Mouse (Mus musculus) embryonic facial prominence, embryonic 14.5 days (tissue): ENCODE measurements around the gene Rasal1. TPM values are rescaled to one million over a fixed set of nuclear protein-coding genes. Genes with fewer than 3 reads are reported as not detected.

Source experiments
- ATAC-seq: fragments of 200-750 bp; cut with Nextera tagmentation; 2 replicates; pipeline ENCODE4 v1.8.0; 2017; ENCODE audit warnings: low read depth, moderate number of reproducible peaks, moderate TSS enrichment
- DNase-seq: peaks from one replicate; pipeline ENCODE4 v3.0.0-alpha.2; 2015; ENCODE audit warnings: low spot score
- H3K27ac ChIP-seq: fragments of 300-500 bp; sonication (generic); replicated peaks from 2 replicates; pipeline ENCODE4 v1.5.1; 2014; ENCODE audit warnings: low read depth, mild to moderate bottlenecking, low read length, moderate library complexity
- H3K27me3 ChIP-seq: fragments of 300-500 bp; sonication (generic); replicated peaks from 2 replicates; pipeline ENCODE4 v1.6.1; 2014; ENCODE audit warnings: low read length; ENCODE audit not compliant: control insufficient read depth, insufficient read depth
- H3K36me3 ChIP-seq: fragments of 300-500 bp; sonication (generic); 2 replicates; pipeline ENCODE4 v1.6.1; 2014; ENCODE audit warnings: low read length, mixed read lengths; ENCODE audit not compliant: control insufficient read depth, insufficient read depth
- H3K4me1 ChIP-seq: fragments of 300-500 bp; sonication (generic); 2 replicates; pipeline ENCODE4 v1.6.1; 2014; ENCODE audit warnings: antibody characterized with exemption, low read length; ENCODE audit not compliant: control insufficient read depth, insufficient read depth
- H3K4me2 ChIP-seq: fragments of 300-500 bp; sonication (generic); 2 replicates; pipeline ENCODE4 v1.6.1; 2014; ENCODE audit warnings: low read depth, mild to moderate bottlenecking, low read length, moderate library complexity, mixed read lengths
- H3K4me3 ChIP-seq: fragments of 300-500 bp; sonication (generic); 2 replicates; pipeline ENCODE4 v1.5.1; 2014; ENCODE audit warnings: low read depth, mild to moderate bottlenecking, low read length
- H3K9ac ChIP-seq: fragments of 300-500 bp; sonication (generic); 2 replicates; pipeline ENCODE4 v1.6.1; 2014; ENCODE audit warnings: low read depth, mild to moderate bottlenecking, low read length, moderate library complexity, mixed read lengths
- H3K9me3 ChIP-seq: fragments of 300-500 bp; sonication (generic); 2 replicates; pipeline ENCODE4 v1.6.1; 2016; ENCODE audit warnings: low read length; ENCODE audit not compliant: control insufficient read depth
- WGBS: fragments of 180-500 bp; shearing (Covaris S2); extraction: QIAGEN DNeasy Blood & Tissue Kit; methylation state at CpG from one replicate; pipeline ENCODE4 v1.1.7; 2014; 5-methylcytosine and 5-hydroxymethylcytosine counted together
- polyA plus RNA-seq: library from polyadenylated mRNA; unstranded; fragments of >200 nt; fragmentation: Nextera tagmentation; extraction: Ambion mirVana; gene quantifications from 2 replicates; pipeline ENCODE4 v1.2.1, GENCODE M21; 2014

Rasal1 gene
- polyA plus RNA-seq, 1 experiment from 2014 or later = 1.4 TPM

DNA sequence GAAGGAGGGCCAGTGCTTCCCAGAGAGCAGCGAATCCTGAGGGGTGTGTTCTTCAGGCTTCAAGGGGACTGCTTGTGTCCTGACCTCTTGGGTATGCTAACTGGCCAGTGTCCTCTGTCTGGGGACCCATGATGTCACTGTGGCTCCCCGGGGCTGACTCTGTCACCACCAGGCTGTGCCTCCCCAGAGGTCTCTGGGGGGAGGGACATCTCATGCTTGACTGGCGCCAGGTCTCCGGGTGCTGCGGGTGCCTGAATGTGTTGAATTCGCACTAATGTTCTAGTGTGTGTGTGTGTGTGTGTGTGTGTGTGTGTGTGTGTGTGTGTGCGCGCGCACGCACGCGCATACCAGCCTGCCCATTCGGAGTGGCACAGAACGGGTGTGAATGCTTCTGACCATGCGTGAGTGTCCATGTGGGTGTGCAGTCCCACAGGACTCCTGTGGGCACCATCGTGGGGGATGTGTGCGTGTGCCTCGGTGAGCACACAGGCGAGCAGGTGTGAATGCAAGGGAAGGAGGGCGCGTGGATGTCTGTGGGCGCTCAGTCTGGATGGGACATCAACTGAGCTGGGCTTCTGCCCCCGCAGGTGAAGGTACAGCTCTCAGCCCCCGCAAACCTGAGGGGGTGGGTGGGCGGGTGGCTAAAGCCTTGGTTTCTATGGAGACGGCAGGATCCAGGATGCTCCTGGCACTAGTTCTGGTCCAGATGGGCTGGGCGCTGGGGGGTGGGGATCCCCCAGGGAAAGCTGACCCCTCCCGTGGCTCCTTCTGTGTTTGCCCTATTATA lies 4.5 kb downstream of the Rasal1 start:
- no peaks in the 10 kb centered on the region for H3K36me3 ChIP-seq
- H3K9ac ChIP-seq = no peak overlapping the region
- WGBS = 78% methylated on average over 27 of the region's 28 CpGs
- no peak for DNase-seq
- H3K4me3 ChIP-seq = no peak overlapping the region
- peaks cover 35% of the 10 kb centered on the region for H3K27me3 ChIP-seq
- no peak overlapping the region for H3K27ac ChIP-seq
- no peaks in the 10 kb centered on the region for H3K4me1 ChIP-seq
- no peak for ATAC-seq
- H3K4me2 ChIP-seq = no peak overlapping the region
- no peaks in the 10 kb centered on the region for H3K9me3 ChIP-seq

DNA sequence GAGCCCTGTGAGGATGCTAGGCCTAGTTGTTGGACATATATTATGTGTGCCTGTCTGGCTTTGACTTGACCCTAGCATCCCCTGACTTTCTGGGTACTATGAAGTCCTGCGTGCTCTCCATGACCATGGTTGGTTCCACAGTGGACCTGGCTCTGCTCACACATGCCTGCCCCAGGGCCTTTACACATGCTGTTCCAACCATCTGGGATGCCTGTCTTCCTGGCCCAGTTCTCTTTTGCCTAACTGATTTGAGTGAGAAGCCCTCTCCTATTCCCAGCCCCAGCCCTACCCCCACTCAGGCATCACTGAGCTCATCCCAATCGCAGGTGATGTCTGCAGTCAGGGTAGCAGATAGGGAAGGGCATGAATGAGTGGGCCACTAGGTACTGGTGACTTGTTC lies 5.3 kb downstream of the Rasal1 start:
- Histone ChIP-seq H3K9me3 (no peaks in the 10 kb centered on the region), H3K4me2 (no peak overlapping the region), H3K36me3 (no peaks in the 10 kb centered on the region), H3K27me3 (peaks cover 27% of the 10 kb centered on the region), H3K4me3 (no peak overlapping the region), H3K9ac (no peak overlapping the region), H3K4me1 (no peaks in the 10 kb centered on the region), H3K27ac (no peak overlapping the region)
- DNase-seq = no peak
- no peak for ATAC-seq
- WGBS = 90% methylated on average over 2 of the region's 2 CpGs

DNA sequence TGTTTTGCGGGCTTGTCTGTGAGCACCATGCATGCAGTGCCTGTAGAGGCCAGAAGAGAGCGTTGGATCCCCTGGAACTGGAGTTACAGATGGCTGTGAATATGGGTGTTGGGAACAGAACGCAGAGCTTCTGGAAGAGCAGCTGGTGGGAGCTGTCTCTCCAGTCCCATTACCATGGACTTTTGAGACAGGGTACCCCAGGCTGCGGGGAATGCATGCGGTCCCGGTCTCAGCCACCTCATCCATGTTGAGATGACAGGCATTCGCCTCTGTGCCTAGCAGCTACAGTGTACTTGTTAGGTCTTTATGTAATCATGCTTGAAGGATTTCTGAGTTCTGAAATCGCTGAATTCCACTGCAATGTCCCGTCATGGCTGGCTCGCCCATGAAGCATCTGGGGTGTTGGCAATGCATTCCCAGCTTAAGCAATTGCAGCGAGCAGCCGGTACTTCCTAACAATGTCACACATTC lies 7.7 kb downstream of the Rasal1 start:
- H3K4me1 ChIP-seq = no peaks in the 10 kb centered on the region
- H3K4me3 ChIP-seq = no peak overlapping the region
- H3K4me2 ChIP-seq = no peak overlapping the region
- peaks cover 4% of the 10 kb centered on the region; the same call in 1 of the 2 replicates for H3K27me3 ChIP-seq
- H3K36me3 ChIP-seq = no peaks in the 10 kb centered on the region
- no peaks in the 10 kb centered on the region for H3K9me3 ChIP-seq
- H3K27ac ChIP-seq = no peak overlapping the region
- WGBS = 78% methylated on average over 12 of the region's 12 CpGs
- no peak for DNase-seq
- no peak overlapping the region for H3K9ac ChIP-seq
- ATAC-seq = no peak

DNA sequence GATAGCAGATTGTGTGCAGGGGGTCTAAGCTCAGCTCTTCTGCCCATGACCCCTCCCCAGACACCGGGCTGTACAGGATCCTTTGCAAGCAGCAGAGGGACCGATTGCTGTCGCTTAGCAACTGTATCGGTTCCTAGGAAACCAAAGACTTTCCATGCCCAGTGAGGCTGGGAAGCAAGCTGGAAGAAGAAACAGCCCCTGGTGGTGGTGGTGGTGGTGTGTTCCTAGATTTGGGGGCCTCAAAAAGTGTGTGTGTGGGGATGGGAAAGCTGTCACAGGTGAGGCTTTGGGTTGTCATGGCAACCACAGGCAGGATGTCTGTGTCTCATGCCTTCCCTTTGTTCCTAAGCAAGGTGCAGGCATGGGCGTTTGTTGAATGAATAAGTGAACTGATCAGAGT lies 12.2 kb downstream of the Rasal1 start:
- no peak for DNase-seq
- no peak overlapping the region for H3K9ac ChIP-seq
- no peaks in the 10 kb centered on the region for H3K4me1 ChIP-seq
- H3K36me3 ChIP-seq = no peaks in the 10 kb centered on the region
- H3K9me3 ChIP-seq = no peaks in the 10 kb centered on the region
- H3K4me3 ChIP-seq = no peak overlapping the region
- WGBS = 47% methylated on average over 5 of the region's 5 CpGs
- H3K27ac ChIP-seq = no peak overlapping the region
- H3K4me2 ChIP-seq = no peak overlapping the region
- no peak for ATAC-seq
- H3K27me3 ChIP-seq = no peaks in the 10 kb centered on the region

DNA sequence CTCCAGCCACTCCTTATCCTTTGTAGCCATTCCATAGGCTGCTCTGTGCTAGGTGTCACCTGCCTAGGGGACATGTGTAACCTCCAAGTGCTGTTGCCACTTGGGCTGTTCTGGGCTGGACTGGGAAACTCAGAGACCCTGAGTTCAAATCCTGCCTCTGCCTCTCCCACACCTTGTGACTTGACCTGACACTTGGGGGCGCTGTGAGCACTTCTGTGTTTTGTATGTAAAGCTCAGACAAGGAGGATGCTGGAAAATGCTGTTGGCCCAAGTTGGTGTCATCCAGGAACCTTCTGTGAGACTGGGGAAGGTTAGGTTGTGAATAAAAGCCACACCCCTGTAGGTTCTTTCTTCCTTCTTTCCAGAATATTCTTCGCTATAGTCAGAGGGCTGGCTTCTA lies 16.3 kb downstream of the Rasal1 start:
- no peaks in the 10 kb centered on the region for H3K36me3 ChIP-seq
- no peak overlapping the region for H3K4me3 ChIP-seq
- H3K4me1 ChIP-seq = no peaks in the 10 kb centered on the region
- WGBS = 54% methylated on average over 2 of the region's 2 CpGs
- no peak for DNase-seq
- no peak overlapping the region for H3K4me2 ChIP-seq
- no peak overlapping the region for H3K27ac ChIP-seq
- no peaks in the 10 kb centered on the region for H3K27me3 ChIP-seq
- ATAC-seq = no peak
- H3K9me3 ChIP-seq = no peaks in the 10 kb centered on the region
- H3K9ac ChIP-seq = no peak overlapping the region

DNA sequence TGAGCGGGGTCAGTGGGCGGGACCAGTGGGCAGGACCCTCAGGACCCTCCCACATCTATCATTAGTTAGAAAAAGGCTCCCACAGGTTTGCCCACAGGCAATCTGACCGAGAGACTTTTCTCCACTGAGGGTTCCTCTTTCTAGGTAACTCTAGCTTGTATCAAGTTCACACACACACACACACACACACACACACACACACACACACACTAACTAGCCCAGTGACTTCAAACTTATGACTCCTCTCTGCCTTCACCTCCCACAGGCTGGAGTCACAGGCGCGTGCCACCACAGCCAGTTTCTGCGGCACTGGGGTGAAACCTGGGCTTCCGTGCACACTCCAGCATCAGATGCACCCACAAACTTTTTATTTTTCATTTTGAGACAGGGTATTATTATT lies 20.1 kb downstream of the Rasal1 start:
- Histone ChIP-seq H3K4me3 (no peak overlapping the region), H3K36me3 (no peaks in the 10 kb centered on the region), H3K9me3 (no peaks in the 10 kb centered on the region), H3K4me2 (no peak overlapping the region), H3K27ac (no peak overlapping the region), H3K9ac (no peak overlapping the region), H3K4me1 (no peaks in the 10 kb centered on the region), H3K27me3 (no peaks in the 10 kb centered on the region)
- DNase-seq (no peak), ATAC-seq (no peak)
- 62% methylated on average over 7 of the region's 7 CpGs for WGBS

DNA sequence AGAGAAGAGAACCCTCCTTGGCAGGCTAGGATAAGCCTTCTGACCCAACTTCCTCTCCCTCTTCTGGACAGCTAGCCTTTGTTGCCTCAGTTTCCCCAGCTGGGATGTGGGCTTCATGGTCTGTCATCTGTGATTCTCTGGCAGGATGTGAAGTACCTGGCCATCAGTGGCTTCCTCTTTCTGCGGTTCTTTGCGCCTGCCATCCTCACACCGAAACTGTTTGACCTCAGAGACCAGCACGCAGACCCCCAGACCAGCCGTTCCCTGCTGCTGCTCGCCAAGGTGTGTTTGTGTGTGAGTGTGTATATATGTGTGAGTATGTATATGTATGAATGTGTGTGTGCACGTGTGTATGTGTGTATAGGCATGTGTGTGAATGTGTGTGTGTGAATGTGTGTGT lies 21.5 kb downstream of the Rasal1 start:
- Histone ChIP-seq H3K27ac (no peak overlapping the region), H3K4me2 (no peak overlapping the region), H3K4me3 (no peak overlapping the region), H3K36me3 (no peaks in the 10 kb centered on the region), H3K9me3 (no peaks in the 10 kb centered on the region), H3K9ac (no peak overlapping the region), H3K4me1 (no peaks in the 10 kb centered on the region), H3K27me3 (no peaks in the 10 kb centered on the region)
- no peak for DNase-seq
- ATAC-seq = no peak
- WGBS = 84% methylated on average over 7 of the region's 7 CpGs

DNA sequence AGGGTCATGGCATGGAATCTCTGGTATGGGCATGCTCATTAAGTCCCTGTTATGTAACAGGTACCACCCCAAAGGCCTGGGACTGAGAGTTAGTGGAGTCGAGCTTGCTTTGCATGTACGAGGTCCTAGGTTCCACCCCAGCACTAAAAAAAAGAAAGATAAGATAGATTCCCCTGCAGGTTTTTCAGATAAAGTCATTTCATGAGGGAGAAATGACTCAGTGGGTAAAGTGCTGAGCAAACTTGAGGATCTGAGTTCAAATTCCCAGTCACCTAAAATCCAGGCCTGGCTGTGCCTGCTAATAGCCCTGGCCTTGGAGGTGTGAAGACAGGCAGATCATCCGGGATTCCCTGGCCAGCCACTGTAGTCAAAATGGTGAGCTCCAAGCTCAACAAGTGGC lies 23.3 kb downstream of the Rasal1 start:
- Histone ChIP-seq H3K36me3 (no peaks in the 10 kb centered on the region), H3K27ac (no peak overlapping the region), H3K9me3 (no peaks in the 10 kb centered on the region), H3K4me1 (no peaks in the 10 kb centered on the region), H3K4me3 (no peak overlapping the region), H3K4me2 (no peak overlapping the region), H3K27me3 (no peaks in the 10 kb centered on the region), H3K9ac (no peak overlapping the region)
- ATAC-seq (no peak), DNase-seq (no peak)
- 86% methylated on average over 3 of the region's 3 CpGs for WGBS

DNA sequence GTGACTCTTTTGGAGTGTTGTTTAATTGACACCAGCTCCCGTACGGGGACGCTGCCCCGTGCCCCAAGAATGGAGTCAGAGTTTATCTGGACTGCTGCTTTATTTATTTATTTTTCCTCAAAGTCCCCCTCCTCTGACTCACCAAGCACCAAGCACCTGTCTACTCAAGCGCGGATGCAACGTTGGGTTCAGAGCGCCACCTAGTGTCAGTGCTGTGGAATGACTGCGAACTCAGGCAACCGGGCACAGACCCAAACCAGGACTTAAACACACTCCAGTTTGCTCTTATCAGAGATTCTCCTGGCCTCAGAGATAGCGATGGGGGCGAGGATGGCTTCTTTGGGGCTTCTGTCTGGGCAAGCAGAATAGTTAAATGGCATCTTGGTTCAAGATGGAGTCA lies 25.0 kb downstream of the Rasal1 start:
- no peak overlapping the region for H3K4me3 ChIP-seq
- DNase-seq (peak; percentile 56), ATAC-seq (no peak)
- H3K4me2 ChIP-seq = no peak overlapping the region
- H3K9ac ChIP-seq = no peak overlapping the region
- 10% methylated on average over 12 of the region's 12 CpGs for WGBS
- H3K9me3 ChIP-seq = no peaks in the 10 kb centered on the region
- no peaks in the 10 kb centered on the region for H3K36me3 ChIP-seq
- H3K4me1 ChIP-seq = no peaks in the 10 kb centered on the region
- H3K27me3 ChIP-seq = no peaks in the 10 kb centered on the region
- no peak overlapping the region for H3K27ac ChIP-seq
